Mouse (Mus musculus) T-cell, adult 2 months (primary cell): ENCODE measurements at regions not wholly inside any gene's neighbourhood (a gene's known extent, or its start where the extent isn't known, plus 50 kb on each side); places are given as distances from the start of the nearest gene placed in this dataset.
"Not testable (repeated sequence)": the region's sequence is repeated elsewhere in the genome, so short reads cannot be mapped to it uniquely, and the experiment has no call there.

Experiments used
- DNase-seq: peaks from one replicate; pipeline ENCODE4 v3.0.0; 2022; ENCODE audit warnings: low spot score

- DNase-seq = no peak
These were observed 350.3 kb downstream of the Sox9 start for GRCm38 (mm10) chr11:113132078-113133064.

GRCm38 (mm10) chr11:113133407-113133806 lies 351.4 kb downstream of the Sox9 start:
- DNase-seq = no peak

- DNase-seq = no peak
These were observed 353.2 kb downstream of the Sox9 start for GRCm38 (mm10) chr11:113135261-113135660.

GRCm38 (mm10) chr11:113138462-113138861 lies 356.4 kb downstream of the Sox9 start:
- DNase-seq = no peak

GRCm38 (mm10) chr11:113140595-113140994 lies 358.6 kb downstream of the Sox9 start:
- DNase-seq = no peak

- DNase-seq = no peak
These were observed 360.8 kb downstream of the Sox9 start for GRCm38 (mm10) chr11:113142816-113143215.

- DNase-seq = no peak
These were observed 362.0 kb downstream of the Sox9 start for GRCm38 (mm10) chr11:113143839-113144627.

- DNase-seq = no peak
These were observed 363.7 kb downstream of the Sox9 start for GRCm38 (mm10) chr11:113145721-113146120.

GRCm38 (mm10) chr11:113146762-113147161 lies 364.7 kb downstream of the Sox9 start:
- no peak for DNase-seq

- DNase-seq = no peak
These were observed 365.6 kb downstream of the Sox9 start for GRCm38 (mm10) chr11:113147535-113148197.

- no peak for DNase-seq
These were observed 366.1 kb downstream of the Sox9 start for GRCm38 (mm10) chr11:113148198-113148537.

GRCm38 (mm10) chr11:113155515-113155914 lies 373.5 kb downstream of the Sox9 start:
- DNase-seq = no peak

- no peak for DNase-seq
These were observed 381.9 kb downstream of the Sox9 start for GRCm38 (mm10) chr11:113163941-113164340.

- DNase-seq = no peak
These were observed 382.5 kb downstream of the Sox9 start for GRCm38 (mm10) chr11:113164510-113164909.

- no peak for DNase-seq
These were observed 383.2 kb downstream of the Sox9 start for GRCm38 (mm10) chr11:113165069-113165795.

- DNase-seq = no peak
These were observed 384.5 kb downstream of the Sox9 start for GRCm38 (mm10) chr11:113166517-113166916.

- DNase-seq = peak; percentile 75
These were observed 390.6 kb downstream of the Sox9 start for GRCm38 (mm10) chr11:113172497-113173140.

GRCm38 (mm10) chr11:113173317-113173716 lies 391.3 kb downstream of the Sox9 start:
- not testable (repeated sequence) for DNase-seq

GRCm38 (mm10) chr11:113174011-113174507 lies 392.0 kb downstream of the Sox9 start:
- DNase-seq = peak; percentile 74

GRCm38 (mm10) chr11:113175323-113175722 lies 393.3 kb downstream of the Sox9 start:
- DNase-seq = peak; percentile 45

GRCm38 (mm10) chr11:113176183-113176582 lies 394.2 kb downstream of the Sox9 start:
- DNase-seq = peak; percentile 71
